Mouse (Mus musculus): Measurements from ENCODE around the gene Irx4. TPM values are rescaled to one million over a fixed set of nuclear protein-coding genes. Genes with fewer than 3 reads are reported as not detected.

Gene Irx4
- polyA plus RNA-seq, 1 experiment from 2014 or later: 0.20 TPM

- H3K4me2 ChIP-seq (ENCODE audit: low read length): no peak overlapping the region
- ATAC-seq (replicated peaks; ENCODE audit: low FRiP score, low read depth) (no peak), DNase-seq (ENCODE audit: low spot score) (no peak)
- TF ChIP-seq CTCF (IDR thresholded peaks at IDR 0.05; ENCODE audit: low read depth): no peak
- no peaks in the 10 kb centered on the region for H3K9me3 ChIP-seq (replicated peaks; ENCODE audit: low read length)
- H3K27ac ChIP-seq: no peak overlapping the region
- WGBS: 0% methylated on average over 1 of the region's 1 CpGs
- no peaks in the 10 kb centered on the region for H3K36me3 ChIP-seq (ENCODE audit: insufficient read depth, low read length)
- H3K4me3 ChIP-seq (replicated peaks; ENCODE audit: low read depth, low read length): no peak overlapping the region
- peaks cover 64% of the 10 kb centered on the region for H3K27me3 ChIP-seq (ENCODE audit: insufficient read depth, low read length)
- peaks cover 10% of the 10 kb centered on the region; the same call in 1 of the 2 replicates for H3K4me1 ChIP-seq (replicated peaks; ENCODE audit: insufficient read depth, low read length)
- no peak overlapping the region for H3K9ac ChIP-seq (ENCODE audit: low read depth, low read length)
Observed at GRCm38 (mm10) chr13:73273536-73273935, 13.3 kb downstream of the Irx4 start.

- Histone ChIP-seq H3K36me3 (ENCODE audit: insufficient read depth, low read length) (no peaks in the 10 kb centered on the region), H3K4me3 (replicated peaks; ENCODE audit: low read depth, low read length) (no peak overlapping the region), H3K4me2 (ENCODE audit: low read length) (no peak overlapping the region), H3K9ac (ENCODE audit: low read depth, low read length) (no peak overlapping the region), H3K27ac (no peak overlapping the region), H3K4me1 (replicated peaks; ENCODE audit: insufficient read depth, low read length) (no peaks in the 10 kb centered on the region), H3K27me3 (ENCODE audit: insufficient read depth, low read length) (peaks cover 27% of the 10 kb centered on the region), H3K9me3 (replicated peaks; ENCODE audit: low read length) (no peaks in the 10 kb centered on the region)
- no peak for DNase-seq (ENCODE audit: low spot score)
- no peak for TF ChIP-seq CTCF (IDR thresholded peaks at IDR 0.05; ENCODE audit: low read depth)
- ATAC-seq (replicated peaks; ENCODE audit: low FRiP score, low read depth): no peak
- WGBS: 81% methylated on average over 6 of the region's 6 CpGs
Observed at GRCm38 (mm10) chr13:73277361-73277760, 17.1 kb downstream of the Irx4 start.

- no peak for ATAC-seq (replicated peaks; ENCODE audit: low FRiP score, low read depth)
- DNase-seq (ENCODE audit: low spot score): no peak
- H3K9me3 ChIP-seq (replicated peaks; ENCODE audit: low read length): no peaks in the 10 kb centered on the region
- no peak overlapping the region for H3K4me2 ChIP-seq (ENCODE audit: low read length)
- no peak overlapping the region for H3K4me3 ChIP-seq (replicated peaks; ENCODE audit: low read depth, low read length)
- no peak for TF ChIP-seq CTCF (IDR thresholded peaks at IDR 0.05; ENCODE audit: low read depth)
- H3K36me3 ChIP-seq (ENCODE audit: insufficient read depth, low read length): no peaks in the 10 kb centered on the region
- peaks cover 23% of the 10 kb centered on the region for H3K27me3 ChIP-seq (ENCODE audit: insufficient read depth, low read length)
- 72% methylated on average over 1 of the region's 1 CpGs for WGBS
- no peak overlapping the region for H3K27ac ChIP-seq
- no peak overlapping the region for H3K9ac ChIP-seq (ENCODE audit: low read depth, low read length)
- no peaks in the 10 kb centered on the region for H3K4me1 ChIP-seq (replicated peaks; ENCODE audit: insufficient read depth, low read length)
Observed at GRCm38 (mm10) chr13:73277797-73278196, 17.5 kb downstream of the Irx4 start.

DNA sequence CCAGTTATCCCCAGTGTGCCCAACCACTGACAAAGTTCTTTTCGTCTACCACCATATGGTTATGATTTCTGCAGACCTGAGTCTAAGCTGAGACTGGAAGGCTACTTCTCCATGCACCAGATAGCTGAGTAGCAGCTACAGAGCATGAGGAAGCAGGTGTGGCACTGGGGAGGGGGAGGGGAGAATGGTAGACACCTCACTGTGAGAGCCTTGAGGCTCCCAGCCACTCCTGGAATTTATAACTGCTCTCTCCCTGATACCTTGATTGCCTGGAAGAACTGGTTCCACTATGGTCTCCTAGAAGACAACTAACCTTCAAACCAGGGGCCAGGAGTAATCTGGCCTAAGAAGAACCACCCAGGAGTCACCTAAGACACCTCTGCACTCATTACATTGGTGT, 18.9 kb downstream of the Irx4 start:
- no peak overlapping the region for H3K4me3 ChIP-seq (replicated peaks; ENCODE audit: low read depth, low read length)
- no peaks in the 10 kb centered on the region for H3K4me1 ChIP-seq (replicated peaks; ENCODE audit: insufficient read depth, low read length)
- H3K36me3 ChIP-seq (ENCODE audit: insufficient read depth, low read length): no peaks in the 10 kb centered on the region
- H3K9ac ChIP-seq (ENCODE audit: low read depth, low read length): no peak overlapping the region
- DNase-seq (ENCODE audit: low spot score): no peak
- no peak overlapping the region for H3K27ac ChIP-seq
- peaks cover 9% of the 10 kb centered on the region; the same call in 1 of the 2 replicates for H3K27me3 ChIP-seq (ENCODE audit: insufficient read depth, low read length)
- 58% methylated on average over 1 of the region's 1 CpGs for WGBS
- H3K4me2 ChIP-seq (ENCODE audit: low read length): no peak overlapping the region
- ATAC-seq (replicated peaks; ENCODE audit: low FRiP score, low read depth): no peak
- H3K9me3 ChIP-seq (replicated peaks; ENCODE audit: low read length): no peaks in the 10 kb centered on the region
- TF ChIP-seq CTCF (IDR thresholded peaks at IDR 0.05; ENCODE audit: low read depth): no peak

GRCm38 (mm10) chr13:73282407-73282806, 22.1 kb downstream of the Irx4 start:
- H3K9ac ChIP-seq (ENCODE audit: low read depth, low read length): no peak overlapping the region
- H3K4me3 ChIP-seq (replicated peaks; ENCODE audit: low read depth, low read length): no peak overlapping the region
- no peak for TF ChIP-seq CTCF (IDR thresholded peaks at IDR 0.05; ENCODE audit: low read depth)
- DNase-seq (ENCODE audit: low spot score) (no peak), ATAC-seq (replicated peaks; ENCODE audit: low FRiP score, low read depth) (no peak)
- no peaks in the 10 kb centered on the region for H3K4me1 ChIP-seq (replicated peaks; ENCODE audit: insufficient read depth, low read length)
- H3K36me3 ChIP-seq (ENCODE audit: insufficient read depth, low read length): no peaks in the 10 kb centered on the region
- H3K27me3 ChIP-seq (ENCODE audit: insufficient read depth, low read length): no peaks in the 10 kb centered on the region
- 50% methylated on average over 2 of the region's 2 CpGs for WGBS
- H3K4me2 ChIP-seq (ENCODE audit: low read length): no peak overlapping the region
- no peaks in the 10 kb centered on the region for H3K9me3 ChIP-seq (replicated peaks; ENCODE audit: low read length)
- no peak overlapping the region for H3K27ac ChIP-seq

DNA sequence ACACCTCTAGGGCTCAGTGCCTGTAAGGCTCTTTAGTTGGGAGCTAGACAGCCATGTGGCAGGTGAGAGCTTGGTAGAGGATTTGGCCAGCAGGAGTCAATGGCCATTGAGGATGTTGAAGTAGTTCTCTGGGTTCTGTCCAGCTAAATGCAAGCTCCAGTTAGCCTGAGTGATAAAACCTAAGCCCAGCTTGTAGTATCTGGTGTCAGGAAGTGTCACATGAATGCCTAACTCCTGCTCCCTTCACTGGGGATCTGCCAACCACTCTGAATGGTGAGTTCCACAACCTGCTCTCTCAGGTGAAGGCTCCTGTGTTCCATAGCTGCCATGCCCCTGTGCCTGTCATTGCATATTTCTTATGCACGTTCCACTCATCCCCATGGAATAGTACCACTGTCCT, 23.3 kb downstream of the Irx4 start:
- 95% methylated on average over 1 of the region's 1 CpGs for WGBS
- ATAC-seq (replicated peaks; ENCODE audit: low FRiP score, low read depth): no peak
- no peaks in the 10 kb centered on the region for H3K36me3 ChIP-seq (ENCODE audit: insufficient read depth, low read length)
- H3K27me3 ChIP-seq (ENCODE audit: insufficient read depth, low read length): no peaks in the 10 kb centered on the region
- DNase-seq (ENCODE audit: low spot score): no peak
- H3K4me2 ChIP-seq (ENCODE audit: low read length): no peak overlapping the region
- H3K4me1 ChIP-seq (replicated peaks; ENCODE audit: insufficient read depth, low read length): no peaks in the 10 kb centered on the region
- TF ChIP-seq CTCF (IDR thresholded peaks at IDR 0.05; ENCODE audit: low read depth): no peak
- no peak overlapping the region for H3K27ac ChIP-seq
- H3K9ac ChIP-seq (ENCODE audit: low read depth, low read length): no peak overlapping the region
- no peaks in the 10 kb centered on the region for H3K9me3 ChIP-seq (replicated peaks; ENCODE audit: low read length)
- no peak overlapping the region for H3K4me3 ChIP-seq (replicated peaks; ENCODE audit: low read depth, low read length)

DNA sequence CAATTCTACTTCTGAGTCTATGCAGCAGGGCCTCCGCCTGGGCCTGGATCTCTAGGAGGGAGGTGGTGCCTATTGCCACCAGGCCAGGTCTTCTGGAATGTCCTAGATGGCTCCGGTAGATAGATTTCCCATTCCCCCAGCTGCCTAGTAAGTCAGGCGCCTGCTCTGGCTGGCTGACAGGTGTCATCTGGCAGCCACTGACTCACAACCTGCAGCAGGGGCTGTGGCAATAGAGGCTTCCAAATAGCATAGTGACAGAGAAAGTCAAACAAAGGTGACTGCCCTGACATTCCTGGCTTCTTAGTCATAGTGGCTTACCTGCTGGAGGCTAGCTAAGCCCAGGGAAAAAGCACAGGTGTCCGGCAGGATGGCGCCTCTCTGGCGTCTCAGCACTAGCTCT, 29.9 kb downstream of the Irx4 start:
- WGBS: 80% methylated on average over 6 of the region's 6 CpGs
- TF ChIP-seq CTCF (IDR thresholded peaks at IDR 0.05; ENCODE audit: low read depth): no peak
- no peaks in the 10 kb centered on the region for H3K36me3 ChIP-seq (ENCODE audit: insufficient read depth, low read length)
- no peak overlapping the region for H3K9ac ChIP-seq (ENCODE audit: low read depth, low read length)
- no peak for DNase-seq (ENCODE audit: low spot score)
- H3K27ac ChIP-seq: no peak overlapping the region
- no peak overlapping the region for H3K4me3 ChIP-seq (replicated peaks; ENCODE audit: low read depth, low read length)
- H3K4me1 ChIP-seq (replicated peaks; ENCODE audit: insufficient read depth, low read length): no peaks in the 10 kb centered on the region
- H3K4me2 ChIP-seq (ENCODE audit: low read length): no peak overlapping the region
- no peaks in the 10 kb centered on the region for H3K9me3 ChIP-seq (replicated peaks; ENCODE audit: low read length)
- no peak; the same call in 1 of the 2 replicates for ATAC-seq (replicated peaks; ENCODE audit: low FRiP score, low read depth)
- H3K27me3 ChIP-seq (ENCODE audit: insufficient read depth, low read length): no peaks in the 10 kb centered on the region

All from kidney, postnatal 0 days (tissue).